Mouse (Mus musculus): ENCODE results near the gene Pax6. TPM values are rescaled to one million over a fixed set of nuclear protein-coding genes. Genes with fewer than 3 reads are reported as not detected.

The Pax6 gene
- polyA plus RNA-seq, 1 experiment from 2014 or later: 40.1 TPM

GRCm38 (mm10) chr2:105665491-105666250 is 3.0 kb upstream of the Pax6 start:
- WGBS: 16% methylated on average over 5 of the region's 5 CpGs
- H3K36me3 ChIP-seq: no peaks in the 10 kb centered on the region
- H3K4me1 ChIP-seq: peaks cover 64% of the 10 kb centered on the region
- H3K4me3 ChIP-seq: no peak overlapping the region
- no peak for DNase-seq (ENCODE audit: low spot score)
- H3K9me3 ChIP-seq (replicated peaks): no peaks in the 10 kb centered on the region
- H3K27ac ChIP-seq (replicated peaks): no peak overlapping the region
- peaks cover 100% of the 10 kb centered on the region for H3K27me3 ChIP-seq (ENCODE audit: low read depth, poor library complexity, severe bottlenecking)

- no peak for DNase-seq (ENCODE audit: low spot score)
- Histone ChIP-seq H3K27me3 (ENCODE audit: low read depth, poor library complexity, severe bottlenecking) (peaks cover 100% of the 10 kb centered on the region), H3K4me3 (peak overlapping the region; percentile 9; the same call in 1 of the 2 replicates), H3K27ac (replicated peaks) (no peak overlapping the region), H3K36me3 (no peaks in the 10 kb centered on the region), H3K9me3 (replicated peaks) (no peaks in the 10 kb centered on the region), H3K4me1 (peaks cover 58% of the 10 kb centered on the region)
- under 1% methylated on average over 6 of the region's 6 CpGs for WGBS
Observed at GRCm38 (mm10) chr2:105666331-105666730, 2.4 kb upstream of the Pax6 start.

- Histone ChIP-seq H3K9me3 (replicated peaks) (no peaks in the 10 kb centered on the region), H3K4me3 (peak overlapping the region; percentile 14; the same call in 1 of the 2 replicates), H3K27me3 (ENCODE audit: low read depth, poor library complexity, severe bottlenecking) (peaks cover 100% of the 10 kb centered on the region), H3K27ac (replicated peaks) (no peak overlapping the region), H3K36me3 (no peaks in the 10 kb centered on the region), H3K4me1 (peaks cover 55% of the 10 kb centered on the region)
- WGBS: under 1% methylated on average over 41 of the region's 41 CpGs
- DNase-seq (ENCODE audit: low spot score): peak; percentile 53
Observed at GRCm38 (mm10) chr2:105666763-105667625, 1.7 kb upstream of the Pax6 start.

GRCm38 (mm10) chr2:105667626-105667950 is 1.1 kb upstream of the Pax6 start:
- no peaks in the 10 kb centered on the region for H3K9me3 ChIP-seq (replicated peaks)
- DNase-seq (ENCODE audit: low spot score): peak; percentile 58
- H3K36me3 ChIP-seq: no peaks in the 10 kb centered on the region
- peaks cover 100% of the 10 kb centered on the region for H3K27me3 ChIP-seq (ENCODE audit: low read depth, poor library complexity, severe bottlenecking)
- under 1% methylated on average over 11 of the region's 11 CpGs for WGBS
- peaks cover 60% of the 10 kb centered on the region for H3K4me1 ChIP-seq
- no peak overlapping the region for H3K27ac ChIP-seq (replicated peaks)
- H3K4me3 ChIP-seq: peak overlapping the region; percentile 14; the same call in 1 of the 2 replicates

GRCm38 (mm10) chr2:105669371-105669861 is 716 bp downstream of the Pax6 start:
- WGBS: under 1% methylated on average over 35 of the region's 35 CpGs
- peak; percentile 66 for DNase-seq (ENCODE audit: low spot score)
- Histone ChIP-seq H3K27me3 (ENCODE audit: low read depth, poor library complexity, severe bottlenecking) (peaks cover 100% of the 10 kb centered on the region), H3K4me1 (peaks cover 72% of the 10 kb centered on the region), H3K4me3 (peak overlapping the region; percentile 66), H3K27ac (replicated peaks) (peak overlapping the region; percentile 91), H3K9me3 (replicated peaks) (no peaks in the 10 kb centered on the region), H3K36me3 (no peaks in the 10 kb centered on the region)

- DNase-seq (ENCODE audit: low spot score): peak; percentile 38
- Histone ChIP-seq H3K9me3 (replicated peaks) (no peaks in the 10 kb centered on the region), H3K4me1 (peaks cover 79% of the 10 kb centered on the region), H3K36me3 (no peaks in the 10 kb centered on the region), H3K27ac (replicated peaks) (peak overlapping the region; percentile 91), H3K27me3 (ENCODE audit: low read depth, poor library complexity, severe bottlenecking) (peaks cover 100% of the 10 kb centered on the region), H3K4me3 (peak overlapping the region; percentile 66)
- WGBS: under 1% methylated on average over 29 of the region's 29 CpGs
Observed at GRCm38 (mm10) chr2:105669881-105670730, 1.4 kb downstream of the Pax6 start.

- Histone ChIP-seq H3K9me3 (replicated peaks) (no peaks in the 10 kb centered on the region), H3K36me3 (no peaks in the 10 kb centered on the region), H3K27ac (replicated peaks) (peak overlapping the region; percentile 91; the same call in 1 of the 2 replicates), H3K4me1 (peaks cover 83% of the 10 kb centered on the region), H3K4me3 (peak overlapping the region; percentile 66), H3K27me3 (ENCODE audit: low read depth, poor library complexity, severe bottlenecking) (peaks cover 100% of the 10 kb centered on the region)
- 2% methylated on average over 6 of the region's 6 CpGs for WGBS
- peak; percentile 37 for DNase-seq (ENCODE audit: low spot score)
Observed at GRCm38 (mm10) chr2:105670731-105671095, 2.0 kb downstream of the Pax6 start.

GRCm38 (mm10) chr2:105671116-105671797 is 2.6 kb downstream of the Pax6 start:
- Histone ChIP-seq H3K27me3 (ENCODE audit: low read depth, poor library complexity, severe bottlenecking) (peaks cover 100% of the 10 kb centered on the region), H3K27ac (replicated peaks) (peak overlapping the region; percentile 91), H3K4me1 (peaks cover 85% of the 10 kb centered on the region), H3K9me3 (replicated peaks) (no peaks in the 10 kb centered on the region), H3K4me3 (peak overlapping the region; percentile 66), H3K36me3 (no peaks in the 10 kb centered on the region)
- WGBS: 0% methylated on average over 9 of the region's 9 CpGs
- peak; percentile 49 for DNase-seq (ENCODE audit: low spot score)

GRCm38 (mm10) chr2:105671798-105672595 is 3.3 kb downstream of the Pax6 start:
- under 1% methylated on average over 25 of the region's 25 CpGs for WGBS
- Histone ChIP-seq H3K27ac (replicated peaks) (peak overlapping the region; percentile 91), H3K4me3 (peak overlapping the region; percentile 66), H3K9me3 (replicated peaks) (no peaks in the 10 kb centered on the region), H3K36me3 (no peaks in the 10 kb centered on the region), H3K27me3 (ENCODE audit: low read depth, poor library complexity, severe bottlenecking) (peaks cover 100% of the 10 kb centered on the region), H3K4me1 (peaks cover 83% of the 10 kb centered on the region)
- peak; percentile 63 for DNase-seq (ENCODE audit: low spot score)

- peak overlapping the region; percentile 66 for H3K4me3 ChIP-seq
- H3K27me3 ChIP-seq (ENCODE audit: low read depth, poor library complexity, severe bottlenecking): peaks cover 100% of the 10 kb centered on the region
- H3K4me1 ChIP-seq: peaks cover 77% of the 10 kb centered on the region
- H3K36me3 ChIP-seq: no peaks in the 10 kb centered on the region
- no peaks in the 10 kb centered on the region for H3K9me3 ChIP-seq (replicated peaks)
- WGBS: 2% methylated on average over 16 of the region's 16 CpGs
- H3K27ac ChIP-seq (replicated peaks): peak overlapping the region; percentile 91
- no peak for DNase-seq (ENCODE audit: low spot score)
Observed at GRCm38 (mm10) chr2:105672596-105672960, 3.9 kb downstream of the Pax6 start.

GRCm38 (mm10) chr2:105673054-105673453 is 4.4 kb downstream of the Pax6 start:
- 1% methylated on average over 6 of the region's 6 CpGs for WGBS
- Histone ChIP-seq H3K27ac (replicated peaks) (peak overlapping the region; percentile 91), H3K27me3 (ENCODE audit: low read depth, poor library complexity, severe bottlenecking) (peaks cover 100% of the 10 kb centered on the region), H3K36me3 (no peaks in the 10 kb centered on the region), H3K4me3 (peak overlapping the region; percentile 66), H3K9me3 (replicated peaks) (no peaks in the 10 kb centered on the region), H3K4me1 (peaks cover 72% of the 10 kb centered on the region)
- DNase-seq (ENCODE audit: low spot score): peak; percentile 34
